Mouse (Mus musculus) cerebellum, adult 2 months (tissue): ENCODE data around the gene Phgr1.

Source experiments
- CTCF ChIP-seq: fragments of 200-500 bp; IDR thresholded peaks from 2 replicates; pipeline ENCODE4 v1.5.1; 2011; ENCODE audit warnings: low read depth, mild to moderate bottlenecking, control low read depth, low read length, moderate library complexity, borderline replicate concordance; ENCODE audit not compliant: insufficient read depth
- POLR2A ChIP-seq: fragments of 200-500 bp; IDR thresholded peaks from 2 replicates; pipeline ENCODE4 v1.6.1; 2011; ENCODE audit warnings: low read length, control low read depth, borderline replicate concordance; ENCODE audit not compliant: insufficient read depth

DNA sequence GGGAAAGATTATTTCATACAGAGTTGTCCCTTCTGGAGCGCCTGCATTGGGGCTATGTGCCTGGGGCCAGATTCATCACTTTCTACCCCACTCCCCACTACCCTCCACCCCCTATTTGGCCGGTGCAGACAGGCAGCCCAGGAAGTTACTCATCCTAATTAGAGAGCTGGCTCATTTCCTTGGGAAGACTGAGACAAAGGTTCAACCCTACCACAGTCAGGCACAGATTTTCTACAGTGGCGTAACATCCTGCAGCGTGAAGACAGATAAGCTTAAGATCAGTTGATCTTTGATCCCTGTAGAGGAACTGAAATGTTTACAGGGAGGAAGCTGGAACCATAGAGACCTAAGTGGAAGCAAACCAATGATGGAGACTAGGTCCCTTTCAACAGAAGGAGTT is 9.7 kb downstream of the Phgr1 start:
- TF ChIP-seq CTCF: no peak
- no peak for TF ChIP-seq POLR2A
